Mouse (Mus musculus) ES-E14 (cell line): ENCODE measurements around the gene Gmeb1. TPM values are rescaled to one million over a fixed set of nuclear protein-coding genes. Genes with fewer than 3 reads are reported as not detected.
"Not testable (repeated sequence)": the region's sequence is repeated elsewhere in the genome, so short reads cannot be mapped to it uniquely, and the experiment has no call there.

Source experiments
- DNase-seq: peaks from one replicate; pipeline ENCODE4 v3.0.0-alpha.2; 2013; ENCODE audit warnings: low read depth, low spot score
- H3K27ac ChIP-seq: 2 replicates; pipeline ENCODE4 v1.5.1; 2012; ENCODE audit warnings: low read depth, mild to moderate bottlenecking, low read length, moderate library complexity, mixed read lengths; ENCODE audit not compliant: poor library complexity, insufficient read depth, severe bottlenecking
- H3K36me3 ChIP-seq: 2 replicates; pipeline ENCODE4 v1.6.1; 2012; ENCODE audit warnings: mild to moderate bottlenecking, low read length, moderate library complexity, mixed read lengths; ENCODE audit not compliant: control insufficient read depth, poor library complexity, insufficient read depth, severe bottlenecking
- H3K4me1 ChIP-seq, 2 experiments: fragments of 150-350 bp in 1 of 2; sonication (generic) in 1 of 2; 2 replicates each; pipeline ENCODE4 v1.6.1; 2012; ENCODE audit warnings: low read length in 2 of 2, mild to moderate bottlenecking in 1 of 2, mixed read lengths in 1 of 2; ENCODE audit not compliant: control insufficient read depth in 2 of 2, insufficient read depth in 2 of 2, poor library complexity in 1 of 2
- H3K4me3 ChIP-seq, 2 experiments: fragments of 150-350 bp in 1 of 2; sonication (generic) in 1 of 2; 2 replicates each; pipeline ENCODE4 v1.5.1; 2012; ENCODE audit warnings: low read length in 2 of 2, low read depth in 1 of 2, mild to moderate bottlenecking in 1 of 2, mixed read lengths in 1 of 2; ENCODE audit not compliant: insufficient read depth in 1 of 2, poor library complexity in 1 of 2, severe bottlenecking in 1 of 2
- H3K9ac ChIP-seq: 2 replicates; pipeline ENCODE4 v1.6.1; 2012; ENCODE audit warnings: low read depth, mild to moderate bottlenecking, low read length, mixed read lengths; ENCODE audit not compliant: poor library complexity, insufficient read depth, severe bottlenecking
- H3K9me3 ChIP-seq: fragments of 150-350 bp; sonication (generic); 2 replicates; pipeline ENCODE4 v1.6.1; 2012; ENCODE audit warnings: low read depth, mild to moderate bottlenecking, low read length; ENCODE audit not compliant: control insufficient read depth, insufficient read depth
- CHD2 ChIP-seq: IDR thresholded peaks from 2 replicates; pipeline ENCODE4 v1.6.1; 2014; ENCODE audit warnings: mild to moderate bottlenecking, low read depth, low read length, inconsistent platforms
- HCFC1 ChIP-seq: IDR thresholded peaks from 2 replicates; pipeline ENCODE4 v1.6.1; 2012; ENCODE audit warnings: low read length, inconsistent platforms, borderline replicate concordance; ENCODE audit not compliant: insufficient read depth
- MAFK ChIP-seq: IDR thresholded peaks from 2 replicates; pipeline ENCODE4 v1.6.1; 2014; ENCODE audit warnings: mild to moderate bottlenecking, low read depth, low read length, inconsistent platforms; ENCODE audit not compliant: insufficient read depth
- ZC3H11A ChIP-seq: IDR thresholded peaks from 2 replicates; pipeline ENCODE4 v1.6.1; 2012; ENCODE audit warnings: low read depth, mild to moderate bottlenecking, inconsistent platforms, low read length, borderline replicate concordance
- ZNF384 ChIP-seq: IDR thresholded peaks from 2 replicates; pipeline ENCODE4 v1.6.1; 2012; ENCODE audit warnings: low read depth, low read length, inconsistent platforms
- in situ Hi-C, 2 experiments: fragments of 600-800 bp; cut with MboI; formaldehyde crosslinking; loops; one replicate each; pipeline ENCODE4 v1.15.1; 2025; ENCODE audit warnings: low sequenced_read_pairs in 2 of 2, inconsistent platforms in 1 of 2; ENCODE audit not compliant: unreplicated experiment in 2 of 2
- total RNA-seq: library from RNA; depleted of rRNA; stranded (reverse); fragments of 300-350 nt; gene quantifications from 2 replicates; pipeline ENCODE4 v1.2.3, GENCODE M21; 2012

Gene Gmeb1
- total RNA-seq, 1 experiment = 22.3 TPM

DNA sequence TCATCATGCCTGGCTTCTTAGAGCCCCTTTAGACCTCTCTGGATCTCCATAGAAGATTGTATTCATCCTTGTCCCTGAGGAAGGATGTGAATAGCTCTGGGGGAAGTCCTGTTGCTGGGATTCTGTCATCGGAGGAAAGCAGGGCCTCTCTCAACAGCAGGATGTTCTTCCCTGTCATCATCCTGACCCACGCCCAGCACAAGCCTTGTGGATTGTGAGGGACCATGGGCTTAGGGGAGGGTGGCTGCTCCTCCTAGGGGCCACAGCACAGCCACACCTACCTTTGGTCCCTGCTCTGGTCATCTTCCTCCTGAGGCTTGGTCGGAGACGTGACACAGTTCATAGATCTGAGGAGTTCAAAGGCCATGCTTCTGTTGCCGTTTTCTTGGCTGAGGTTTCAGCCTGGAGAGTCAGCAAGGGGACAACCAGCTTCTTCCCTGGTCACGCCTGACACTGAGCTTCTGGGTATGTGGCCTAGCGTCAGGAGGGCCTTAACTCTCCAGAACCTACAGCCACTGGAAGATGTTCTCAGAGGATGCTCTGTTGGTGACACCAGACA, 32.4 kb upstream of the Gmeb1 start:
- Histone ChIP-seq H3K4me1 (peaks cover 0 to 5% of the 10 kb centered on the region in 2 experiments; a peak in 1 of 4 replicates), H3K4me3 (no peak overlapping the region), H3K9ac (no peak overlapping the region), H3K27ac (no peak overlapping the region), H3K36me3 (peaks cover 9% of the 10 kb centered on the region; the same call in 1 of the 2 replicates), H3K9me3 (no peaks in the 10 kb centered on the region)
- no peak for DNase-seq
- no peak for TF ChIP-seq HCFC1
- TF ChIP-seq ZC3H11A = no peak
- TF ChIP-seq MAFK = no peak
- no peak for TF ChIP-seq ZNF384
- TF ChIP-seq CHD2 = no peak
- in situ Hi-C loops = no loop called here

DNA sequence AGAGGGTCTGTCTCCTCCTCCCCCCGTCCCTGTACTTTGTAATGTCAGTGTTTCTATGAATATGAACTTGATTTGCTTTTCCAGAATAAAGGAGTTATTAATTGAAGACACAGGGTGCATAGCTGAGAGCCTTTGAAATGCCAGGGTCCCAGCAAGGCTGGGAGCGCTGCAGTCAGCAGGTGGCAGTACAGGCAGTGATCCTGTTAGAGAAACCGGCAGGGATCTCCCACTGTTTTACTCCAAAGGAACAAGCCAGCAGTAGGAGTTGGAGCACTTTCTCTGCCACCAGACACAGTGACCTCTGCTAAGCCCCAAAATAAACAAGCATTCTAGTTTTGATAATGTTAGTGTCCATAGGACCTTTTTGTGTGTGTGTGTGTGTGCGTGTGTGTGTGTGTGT, 31.6 kb upstream of the Gmeb1 start:
- Histone ChIP-seq H3K36me3 (peaks cover 9% of the 10 kb centered on the region; the same call in 1 of the 2 replicates), H3K9ac (no peak overlapping the region), H3K4me1 (peaks cover 0 to 5% of the 10 kb centered on the region in 2 experiments; a peak in 1 of 4 replicates), H3K9me3 (no peaks in the 10 kb centered on the region), H3K27ac (no peak overlapping the region), H3K4me3 (no peak overlapping the region)
- no peak for DNase-seq
- in situ Hi-C loops = no loop called here
- TF ChIP-seq CHD2 (no peak), MAFK (no peak), ZNF384 (no peak), HCFC1 (no peak), ZC3H11A (no peak)

DNA sequence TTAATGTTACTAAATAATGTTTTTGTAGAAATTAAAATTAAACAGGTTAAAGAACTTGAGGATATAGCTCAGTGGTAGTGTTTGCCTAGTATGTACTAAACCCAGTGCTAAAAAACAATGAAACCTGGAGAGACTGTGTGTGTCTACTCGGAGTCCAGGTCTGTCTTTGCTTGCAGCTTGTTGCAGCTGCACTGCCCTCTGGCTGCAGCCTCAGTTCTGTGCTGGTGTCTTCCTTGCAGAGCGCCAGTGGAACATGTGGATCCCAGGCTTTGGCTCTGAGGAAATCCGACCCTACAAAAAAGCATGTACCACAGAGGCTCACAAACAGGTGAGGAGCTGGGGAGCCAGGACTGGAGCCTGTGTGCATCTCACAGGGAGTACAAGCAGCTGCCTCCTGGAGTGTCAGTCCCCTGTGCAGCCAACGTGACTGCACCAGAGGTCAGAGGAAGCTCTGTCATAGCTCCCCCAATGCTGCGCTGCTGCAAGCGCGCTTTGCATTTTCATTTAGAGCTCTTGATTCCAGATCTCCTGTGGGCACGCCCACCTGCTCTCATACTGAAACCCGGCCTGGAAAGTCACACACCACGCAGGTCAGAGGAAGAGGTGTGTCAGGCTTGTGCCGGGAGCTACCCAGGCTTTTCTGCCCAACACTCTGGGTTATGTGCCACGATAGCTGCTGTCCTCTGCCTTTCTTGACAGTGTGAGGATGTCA, 30.4 kb upstream of the Gmeb1 start:
- Histone ChIP-seq H3K9me3 (no peaks in the 10 kb centered on the region), H3K4me3 (no peak overlapping the region), H3K9ac (no peak overlapping the region), H3K27ac (no peak overlapping the region), H3K4me1 (peaks cover 0 to 5% of the 10 kb centered on the region in 2 experiments; a peak in 1 of 4 replicates), H3K36me3 (peaks cover 9% of the 10 kb centered on the region; the same call in 1 of the 2 replicates)
- DNase-seq = no peak
- in situ Hi-C loops = no loop called here
- TF ChIP-seq ZNF384 = no peak
- TF ChIP-seq CHD2 = no peak
- no peak for TF ChIP-seq HCFC1
- TF ChIP-seq MAFK = no peak
- no peak for TF ChIP-seq ZC3H11A

DNA sequence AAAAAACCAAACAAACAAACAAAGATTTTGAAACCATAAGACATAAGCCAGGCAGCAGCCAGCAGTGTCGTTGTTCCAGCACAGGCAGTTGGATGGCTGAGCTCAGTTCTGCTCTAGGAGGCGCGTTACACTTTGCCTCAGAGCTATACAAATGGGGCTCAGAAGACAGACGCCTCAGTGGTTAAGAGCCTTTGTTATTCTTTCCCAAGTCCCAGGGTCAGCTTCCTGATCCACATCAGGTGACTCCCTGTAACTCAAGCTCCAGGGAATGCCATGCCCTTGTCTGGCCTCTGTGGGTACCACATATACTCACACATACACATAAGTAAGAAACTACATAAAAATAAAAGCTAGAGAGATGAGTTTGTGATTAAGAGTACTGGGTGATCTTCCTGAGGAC, 29.7 kb upstream of the Gmeb1 start:
- DNase-seq = no peak
- H3K4me1 ChIP-seq = peaks cover 0 to 5% of the 10 kb centered on the region in 2 experiments; a peak in 1 of 4 replicates
- TF ChIP-seq CHD2 (no peak), ZNF384 (no peak), MAFK (no peak), ZC3H11A (no peak), HCFC1 (no peak)
- no peak overlapping the region for H3K9ac ChIP-seq
- no peak overlapping the region for H3K27ac ChIP-seq
- H3K9me3 ChIP-seq = no peaks in the 10 kb centered on the region
- peaks cover 9% of the 10 kb centered on the region; the same call in 1 of the 2 replicates for H3K36me3 ChIP-seq
- in situ Hi-C loops = no loop called here
- H3K4me3 ChIP-seq = no peak overlapping the region

DNA sequence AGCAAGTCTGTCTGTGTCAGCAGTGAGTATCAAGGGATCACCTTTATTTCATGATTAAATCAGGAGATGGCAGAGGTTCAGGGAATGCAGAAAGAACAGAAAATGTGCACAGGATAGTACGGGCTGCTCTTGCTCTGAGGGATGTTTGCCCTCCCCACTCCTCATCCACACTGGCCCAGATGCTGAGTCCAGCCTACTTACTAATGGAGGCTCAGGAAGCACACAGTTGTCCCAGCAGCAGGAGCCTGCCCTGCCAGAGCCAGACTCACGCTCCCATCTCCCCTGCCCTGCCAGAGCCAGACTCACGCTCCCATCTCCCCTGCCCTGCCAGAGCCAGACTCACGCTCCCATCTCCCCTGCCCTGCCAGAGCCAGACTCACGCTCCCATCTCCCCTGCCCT, 27.4 kb upstream of the Gmeb1 start:
- H3K27ac ChIP-seq, H3K4me1 ChIP-seq, H3K9me3 ChIP-seq, DNase-seq, in situ Hi-C loops: not testable (repeated sequence)
- H3K4me3 ChIP-seq = peak overlapping the region in 1 of 2 experiments; percentile 26; a peak in 1 of 4 replicates
- peaks cover 11% of the 10 kb centered on the region; the same call in 1 of the 2 replicates for H3K36me3 ChIP-seq
- H3K9ac ChIP-seq = peak overlapping the region; percentile 26; the same call in 1 of the 2 replicates
